Mouse (Mus musculus) activated CD4-positive, CD25-positive, alpha-beta regulatory T cell, adult 9 weeks (primary cell): ENCODE results near the gene Odf2l. TPM values are rescaled to one million over a fixed set of nuclear protein-coding genes. Genes with fewer than 3 reads are reported as not detected.

ENCODE experiments used
- polyA plus RNA-seq: library from polyadenylated mRNA; unstranded; fragments of 100-300 nt; shearing (Covaris generic); gene quantifications from one replicate; pipeline ENCODE4 v1.2.1, GENCODE M21; 2017

Odf2l gene
- 9.1 TPM for polyA plus RNA-seq

DNA sequence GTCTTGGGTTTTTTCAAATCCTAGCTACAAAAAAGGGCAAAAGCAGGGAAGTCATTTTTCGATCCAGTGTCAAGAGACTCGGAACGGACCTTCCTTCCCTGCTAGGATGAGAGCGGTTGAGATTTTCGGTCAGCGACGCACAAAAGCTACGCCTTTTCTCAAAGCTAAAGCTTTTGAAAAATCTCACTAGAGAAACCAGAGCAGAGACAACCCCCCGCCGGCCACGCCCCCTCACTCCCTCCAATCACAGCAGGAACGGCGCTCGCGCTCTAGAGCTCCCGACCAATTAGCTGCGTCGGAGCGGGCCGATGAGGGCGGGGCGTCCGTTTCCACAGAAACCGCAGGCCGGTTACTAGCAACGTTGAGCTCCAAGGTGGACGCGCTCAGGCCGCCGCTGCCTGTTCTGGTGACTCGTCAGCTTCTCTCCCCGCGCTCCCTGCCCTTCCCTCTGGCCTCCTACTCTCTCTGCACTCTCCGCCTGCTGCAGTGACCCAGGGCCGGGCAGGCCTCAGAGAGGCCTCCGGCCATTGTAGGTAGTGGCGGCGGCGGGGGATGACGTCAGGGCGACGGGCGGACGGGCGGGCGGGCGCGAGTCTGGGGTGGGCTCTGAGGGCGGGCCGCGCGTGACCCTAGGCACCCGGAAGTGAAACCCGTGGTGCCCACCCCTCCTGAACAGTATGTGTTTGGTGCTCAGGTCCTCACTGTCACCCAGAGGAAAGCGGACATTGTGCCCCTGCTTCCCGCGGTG lies at the start of gene Odf2l:
Gene Odf2l, plus strand, starts transcription at position 335 of the 748 bp plus-strand sequence.

DNA sequence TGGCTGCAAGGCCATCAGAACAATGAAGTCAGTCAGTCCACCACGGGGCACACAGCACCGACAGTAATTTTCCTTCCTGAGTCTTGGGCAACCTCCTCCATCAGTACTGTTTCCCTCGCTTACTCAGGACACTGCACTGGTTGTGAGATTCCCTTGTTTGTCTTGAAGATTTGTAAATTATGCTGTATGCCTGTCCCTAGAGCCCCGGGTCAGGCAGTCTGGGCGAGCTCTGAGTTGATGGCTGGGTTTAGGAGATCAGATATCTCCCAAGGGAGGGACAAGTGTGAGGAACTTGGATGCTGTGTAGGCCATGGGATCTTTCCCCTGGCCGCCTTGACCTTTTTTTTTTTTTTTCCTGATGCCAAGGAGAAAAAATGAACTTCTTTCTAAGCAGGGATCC lies 19.1 kb upstream of the Odf2l start, which contains the start of gene Clca2:
Gene Clca2, minus strand, starts transcription at position 153 of the 400 bp plus-strand sequence.

Other genes starting within 250 kb of the Odf2l start
- gene Clca4b, start 186.1 kb upstream of the Odf2l start, polyA plus RNA-seq, result not detected
- not detected for gene Clca4a, start 143.5 kb upstream of the Odf2l start, polyA plus RNA-seq
- not detected for gene Clca1, start 85.8 kb upstream of the Odf2l start, polyA plus RNA-seq
- gene Clca2, start 19.1 kb upstream of the Odf2l start, polyA plus RNA-seq, result not detected
- not detected for gene Col24a1, start 173.9 kb downstream of the Odf2l start, polyA plus RNA-seq